ENCODE assay signal across 8 mouse cellular contexts in genomic region chr6:39419851-39420721, GRCm38 (mm10). TPM values are rescaled to one million over a fixed set of nuclear protein-coding genes. Genes with fewer than 3 reads are reported as not detected.
DNase-seq lines count a peak whose midpoint lies in the region; ATAC-seq lines count a peak whose summit lies in the region.

Gene Mkrn1, minus strand, starts transcription at chr6:39420462.

- peaks cover 53% of the 10 kb centered on the region for H3K4me1 ChIP-seq in megakaryocyte, embryonic 14.5 days

- H3K9me3 ChIP-seq in megakaryocyte, embryonic 14.5 days, result no peaks in the 10 kb centered on the region

- H3K4me3 ChIP-seq in megakaryocyte, embryonic 14.5 days (replicated peaks), result peak within 1 kb of the TSS; percentile 99

- H3K27me3 ChIP-seq in megakaryocyte, embryonic 14.5 days (replicated peaks), result no peaks in the 10 kb centered on the region

- peak; percentile 78 for ATAC-seq in common myeloid progenitor, adult 5-6 weeks (replicated peaks; ENCODE audit: low read depth, poor library complexity, severe bottlenecking)

- peaks cover 21% of the 10 kb centered on the region for H3K36me3 ChIP-seq in megakaryocyte, embryonic 14.5 days (replicated peaks; ENCODE audit: low read length)

- peak; percentile 99 for DNase-seq in ZHBTc4 (ENCODE audit: low read depth, low spot score)
- peak; percentile 28 to 29 for DNase-seq in gastrocnemius, adult 8-10 months (ENCODE audit: low spot score in 2 of 2)
- DNase-seq in hindlimb bud, embryonic 11.5 days (ENCODE audit: extremely low spot score, low read depth, low spot score), result peak; percentile 49
- DNase-seq in left cerebral cortex, adult 8-10 months (ENCODE audit: low spot score in 2 of 2), result peak; percentile 64 to 84
- peak; percentile 88 to 90 for DNase-seq in right cerebral cortex, postnatal 10 days (ENCODE audit: low spot score in 2 of 2)
- DNase-seq in urinary bladder, postnatal 25 days (ENCODE audit: low spot score), result peak; percentile 67

RNA-seq across cellular contexts. Expression of gene Mkrn1, which starts in this region (rescaled TPM):
- total RNA-seq in common myeloid progenitor, adult 5-6 weeks (2017), result 44.3 and 54.4 TPM in 2 replicates
- total RNA-seq in gastrocnemius, adult 8-10 months (2022), result 10 to 100 TPM; 14.0 to 18.6 (median 15.6) TPM
- total RNA-seq in left cerebral cortex, adult 8-10 months (2022), result 100 to 1,000 TPM; 124 to 132 (median 125) TPM
- 107 and 108 TPM in 2 replicates for polyA plus RNA-seq in megakaryocyte, embryonic 14.5 days (2012; ENCODE audit: insufficient read depth, low replicate concordance)

Comparison
In these comparisons a context has a peak if more than half of its experiments do, and no peak if none do; other contexts are left out.
1. Peak in every context shown above with its lines: DNase-seq, ATAC-seq and H3K4me3 ChIP-seq.
2. DNase-seq: peak in every context shown above with its lines; median percentile 99 in ZHBTc4; 89 in right cerebral cortex, postnatal 10 days; 74 in left cerebral cortex, adult 8-10 months; 67 in urinary bladder, postnatal 25 days; 49 in hindlimb bud, embryonic 11.5 days; 28 in gastrocnemius, adult 8-10 months.